Mouse (Mus musculus) gastrocnemius, postnatal 10 days (tissue): ENCODE measurements at regions not wholly inside any gene's neighbourhood (a gene's known extent, or its start where the extent isn't known, plus 50 kb on each side); places are given as distances from the start of the nearest gene placed in this dataset.

Experiments used
- DNase-seq: peaks from one replicate; pipeline ENCODE4 v3.0.0; 2021; ENCODE audit warnings: mixed read lengths

DNA sequence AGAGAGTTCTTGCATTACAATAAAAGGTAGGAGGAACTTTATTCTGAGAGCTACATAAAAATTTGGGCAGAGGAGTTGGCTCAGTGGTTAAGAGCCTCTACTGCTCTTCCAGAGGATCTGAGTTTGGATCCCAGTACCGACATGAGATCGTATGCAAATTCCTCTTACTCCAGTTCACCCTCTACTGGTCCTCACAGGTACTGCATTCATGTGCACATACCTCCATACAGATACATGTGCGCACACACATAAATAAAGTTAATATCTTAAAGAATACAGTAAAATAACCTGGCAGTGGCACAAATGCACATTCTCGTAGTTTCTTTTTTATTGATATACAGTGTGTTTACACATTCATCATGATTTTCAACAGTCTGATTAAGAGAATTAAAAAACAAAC is 232.4 kb downstream of the Vps13c start:
- DNase-seq: no peak

DNA sequence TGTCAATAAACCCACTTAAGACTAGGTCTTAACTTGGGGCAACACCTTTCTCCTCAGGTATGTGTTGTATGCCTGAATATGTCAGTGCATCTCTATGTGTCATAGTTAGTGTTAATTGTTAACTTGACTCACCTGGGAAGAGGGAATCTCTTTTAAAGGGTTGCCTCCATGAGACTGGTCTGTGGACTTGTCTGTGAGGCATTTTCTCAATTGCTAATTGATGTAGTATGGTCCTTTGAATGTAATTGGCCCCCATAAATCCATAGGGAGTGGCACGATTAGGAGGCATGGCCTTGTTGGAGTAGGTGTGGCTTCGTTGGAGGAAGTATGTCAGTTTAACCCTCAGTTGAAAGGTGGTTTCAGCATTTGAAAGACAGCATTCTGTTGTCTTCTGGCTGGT is 237.1 kb downstream of the Vps13c start:
- DNase-seq: no peak

DNA sequence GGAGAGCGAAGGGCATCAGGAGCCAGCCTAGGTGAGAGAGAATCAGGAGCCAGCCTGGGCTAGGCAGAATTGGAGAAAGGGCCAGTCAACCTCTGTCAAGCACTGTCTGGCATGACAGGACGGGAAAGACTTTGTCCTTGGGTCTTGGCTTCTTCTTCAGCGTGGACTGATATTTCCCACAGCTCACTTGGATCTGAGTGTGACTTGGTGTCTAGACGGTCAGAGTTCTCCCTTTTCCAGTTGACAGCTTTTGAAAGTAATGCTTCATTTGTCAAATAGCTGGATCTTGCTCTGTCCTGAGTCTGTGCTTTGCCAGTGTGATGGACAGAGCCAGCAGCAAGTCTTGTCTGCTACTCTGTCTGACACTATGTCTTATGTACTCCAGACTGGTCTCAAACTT is 243.1 kb downstream of the Vps13c start:
- no peak for DNase-seq

DNA sequence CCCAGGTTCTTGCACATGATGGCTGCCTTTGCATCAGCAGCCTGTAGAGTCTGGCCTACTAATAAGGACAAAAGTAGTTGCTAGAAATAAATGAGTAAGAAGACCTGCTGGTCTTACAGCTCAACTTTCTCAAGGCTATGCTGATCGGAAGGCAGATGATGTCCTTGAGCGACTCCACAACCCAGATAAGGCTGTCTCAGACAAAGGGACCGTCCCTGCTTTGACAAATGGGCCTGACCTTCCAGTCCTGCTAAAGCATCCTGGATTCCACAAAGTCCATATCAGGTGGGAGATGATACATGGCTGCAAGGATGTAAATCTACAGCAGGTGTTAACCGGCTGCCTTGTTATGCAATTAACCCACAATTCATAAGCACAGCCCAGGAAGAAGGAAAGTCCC is 244.8 kb downstream of the Vps13c start:
- no peak for DNase-seq

- no peak for DNase-seq
Measured at GRCm38 (mm10) chr9:68094561-68094960, 254.4 kb downstream of the Vps13c start.

DNA sequence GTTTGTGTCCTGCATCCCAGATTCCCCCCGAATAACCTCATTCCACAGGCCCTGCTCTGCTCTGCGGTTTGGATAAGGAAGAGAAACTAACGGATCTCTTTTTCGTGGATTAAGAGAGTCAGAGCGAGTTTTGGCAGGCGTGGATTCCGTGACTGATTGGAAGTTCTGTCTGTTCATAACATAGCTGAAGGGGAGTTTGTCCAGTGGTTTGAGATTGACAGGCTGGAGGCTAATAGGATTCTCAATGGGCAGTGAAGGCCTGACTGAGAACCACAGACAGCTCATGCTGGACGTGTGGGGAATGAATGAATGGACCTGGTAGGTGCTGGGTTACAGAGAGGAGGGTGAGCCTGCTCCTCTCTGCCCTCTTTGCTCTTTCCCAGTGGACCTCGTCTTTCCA is 269.6 kb downstream of the Vps13c start:
- DNase-seq: no peak

DNA sequence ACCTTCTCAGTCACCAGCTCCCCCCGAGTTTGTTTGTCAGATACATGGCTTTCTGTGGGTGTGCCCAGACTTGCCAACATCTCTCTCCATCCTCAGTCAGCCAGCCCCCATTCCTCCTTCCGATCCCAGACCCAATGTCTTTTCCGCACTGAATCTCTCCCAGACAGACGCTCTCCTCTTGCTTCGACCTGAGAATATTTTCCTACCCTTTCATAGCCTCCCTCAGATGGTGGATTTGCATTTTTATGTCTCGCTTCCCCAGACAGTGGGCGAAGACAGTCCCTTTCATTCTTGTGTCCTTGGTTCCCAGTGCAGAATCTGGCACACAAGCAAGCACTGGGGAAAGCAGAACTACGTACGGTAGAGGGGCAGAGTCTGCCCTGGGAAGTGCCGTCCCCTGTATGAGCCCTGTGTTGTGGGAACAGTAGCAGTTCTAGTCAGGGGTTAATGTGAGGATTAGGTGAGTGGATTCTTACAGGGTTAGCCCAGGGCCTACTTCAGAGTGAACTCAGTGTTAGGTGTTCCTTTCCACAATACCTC is 275.0 kb downstream of the Vps13c start:
- DNase-seq: no peak

- DNase-seq: no peak
Measured at GRCm38 (mm10) chr9:68116221-68116741, 276.1 kb downstream of the Vps13c start.

GRCm38 (mm10) chr9:68118266-68118665 is 278.1 kb downstream of the Vps13c start:
- DNase-seq: no peak

DNA sequence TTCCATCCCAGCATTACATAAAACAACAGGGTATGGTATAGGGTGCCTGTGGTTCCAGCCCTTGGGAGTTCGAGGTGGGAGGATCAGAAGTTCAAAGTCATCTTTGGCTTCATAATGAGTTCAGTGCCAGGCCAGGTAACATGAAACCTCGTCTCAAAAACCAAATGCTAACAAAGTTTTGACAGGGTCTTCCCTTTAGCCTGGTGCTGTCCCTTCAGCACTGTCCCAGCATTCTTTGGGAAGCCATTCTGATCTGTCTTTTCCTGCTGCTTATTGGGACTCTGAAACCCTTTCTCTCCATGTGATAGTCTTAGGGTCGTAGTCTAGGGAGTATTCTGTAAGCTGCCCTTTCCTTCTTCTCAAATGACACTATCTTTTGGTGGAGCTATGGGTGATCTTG is 282.1 kb downstream of the Vps13c start:
- DNase-seq: no peak

GRCm38 (mm10) chr9:68131263-68131662 is 291.1 kb downstream of the Vps13c start:
- DNase-seq: no peak

GRCm38 (mm10) chr9:68135446-68136050 is 295.4 kb downstream of the Vps13c start:
- no peak for DNase-seq

DNA sequence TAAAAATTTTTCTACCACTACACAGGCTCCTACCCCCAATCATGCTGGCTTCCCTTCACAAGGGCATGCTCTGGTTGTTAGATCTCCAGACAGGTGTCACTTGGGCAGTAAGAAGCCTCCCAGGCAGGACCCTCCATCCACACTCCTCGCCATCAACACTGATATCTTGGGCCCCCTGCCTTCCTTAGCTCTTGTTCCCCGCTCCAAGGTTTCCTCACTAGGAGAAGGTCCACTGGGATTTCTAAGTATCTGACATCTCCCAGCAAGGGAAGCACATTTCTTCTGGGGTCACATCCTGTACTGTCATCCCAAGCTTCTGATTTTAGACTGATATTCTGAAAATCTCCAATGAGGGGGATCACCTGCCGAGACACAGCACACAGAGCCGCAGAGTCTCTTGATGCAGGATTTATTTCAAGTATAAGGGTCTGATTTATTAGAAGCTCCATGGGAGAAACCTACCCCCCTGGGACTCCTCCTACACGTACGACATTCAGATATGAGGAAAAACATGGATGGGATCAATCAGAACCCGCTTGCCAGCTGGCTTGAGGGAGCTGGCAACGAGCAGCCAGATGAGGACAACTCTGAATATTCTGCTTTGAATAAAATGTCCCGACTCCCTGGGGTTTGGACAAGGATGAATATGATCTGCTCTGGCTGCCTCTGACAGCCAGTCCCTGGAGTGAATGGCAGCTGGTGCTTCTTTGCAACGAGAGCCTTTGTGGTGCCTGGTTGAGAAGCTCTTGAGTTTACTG is 322.8 kb downstream of the Vps13c start:
- DNase-seq: no peak

DNA sequence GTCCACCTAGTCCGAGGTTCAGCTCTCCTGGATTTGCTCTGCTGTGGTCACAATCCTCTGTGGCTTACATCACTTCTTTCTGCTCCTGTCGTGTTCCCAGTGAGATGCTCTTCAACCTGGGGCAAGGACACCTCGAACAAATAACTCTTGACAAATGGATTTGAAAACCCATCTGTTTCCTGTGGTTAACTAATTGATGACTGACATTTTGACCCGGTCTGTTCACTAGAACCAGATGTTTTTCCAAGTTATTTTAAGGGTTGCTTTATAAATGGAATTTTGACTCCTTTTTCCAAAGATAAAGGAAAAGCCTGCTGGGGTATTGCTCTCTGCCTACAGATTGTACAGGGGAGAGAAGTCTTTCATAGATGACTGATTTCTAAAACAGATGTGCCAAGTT is 326.4 kb downstream of the Vps13c start:
- DNase-seq: no peak

GRCm38 (mm10) chr9:68188921-68189320 is 348.7 kb downstream of the Vps13c start:
- no peak for DNase-seq

GRCm38 (mm10) chr9:68199831-68200230 is 359.6 kb downstream of the Vps13c start:
- no peak for DNase-seq

DNA sequence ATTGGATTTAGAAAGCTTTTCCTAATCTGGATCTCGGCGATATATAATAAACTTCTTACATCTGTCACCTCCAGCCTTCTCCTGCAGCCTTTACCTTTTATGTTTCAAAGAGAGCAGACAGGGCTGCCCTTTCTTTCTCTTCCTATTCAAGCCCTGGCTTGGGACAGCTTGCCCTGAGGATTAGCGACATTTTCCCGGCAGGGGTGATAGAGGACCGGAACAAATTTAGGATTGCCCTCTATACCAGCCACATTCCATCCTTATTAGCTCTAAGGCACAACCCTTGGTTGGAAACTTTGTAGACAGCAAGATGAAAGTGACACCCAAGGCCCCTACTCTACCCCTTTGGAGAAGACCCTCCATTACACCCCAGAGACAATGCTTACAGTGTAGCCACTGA is 360.8 kb downstream of the Vps13c start:
- no peak for DNase-seq

DNA sequence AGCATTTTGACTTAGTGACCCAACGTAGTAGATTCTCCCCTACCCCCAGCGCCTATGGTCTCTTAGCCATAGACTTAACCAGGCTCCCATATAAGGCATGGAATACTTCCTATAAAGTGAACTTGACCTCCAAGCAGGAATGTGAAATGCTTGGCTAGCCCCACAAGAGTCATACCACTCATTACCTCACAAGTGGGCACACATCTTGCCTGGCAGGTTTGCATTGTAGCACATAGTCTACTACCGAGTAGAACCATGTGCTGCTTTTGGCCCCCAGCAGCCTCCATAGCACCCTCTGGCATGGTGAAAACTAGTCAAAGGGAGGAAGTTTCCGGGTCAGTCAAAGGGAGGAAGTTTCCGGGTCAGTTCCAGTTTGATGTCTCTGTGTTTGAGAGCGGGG is 385.5 kb downstream of the Vps13c start:
- no peak for DNase-seq

DNA sequence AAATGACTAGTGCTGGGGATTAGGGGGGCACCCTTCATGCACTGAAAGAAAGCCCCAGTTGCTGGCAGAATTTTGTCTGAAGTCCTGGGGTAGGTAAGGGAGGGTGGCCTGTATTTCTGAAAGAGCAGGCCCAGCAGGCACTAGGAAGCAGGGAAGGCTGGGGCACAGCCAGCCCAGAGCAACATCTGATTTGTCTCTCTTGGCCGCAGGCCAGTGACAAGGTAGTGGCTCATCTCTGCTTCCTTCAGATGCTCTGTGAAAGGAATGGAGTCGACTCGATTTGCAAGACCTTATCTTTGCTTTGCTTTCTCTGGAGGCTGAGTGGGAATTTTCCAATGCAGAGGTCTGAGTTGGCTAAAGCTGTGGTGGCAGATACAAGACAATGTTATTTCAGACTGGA is 390.9 kb downstream of the Vps13c start:
- no peak for DNase-seq

GRCm38 (mm10) chr9:68234979-68235649 is 394.9 kb downstream of the Vps13c start:
- DNase-seq: no peak

DNA sequence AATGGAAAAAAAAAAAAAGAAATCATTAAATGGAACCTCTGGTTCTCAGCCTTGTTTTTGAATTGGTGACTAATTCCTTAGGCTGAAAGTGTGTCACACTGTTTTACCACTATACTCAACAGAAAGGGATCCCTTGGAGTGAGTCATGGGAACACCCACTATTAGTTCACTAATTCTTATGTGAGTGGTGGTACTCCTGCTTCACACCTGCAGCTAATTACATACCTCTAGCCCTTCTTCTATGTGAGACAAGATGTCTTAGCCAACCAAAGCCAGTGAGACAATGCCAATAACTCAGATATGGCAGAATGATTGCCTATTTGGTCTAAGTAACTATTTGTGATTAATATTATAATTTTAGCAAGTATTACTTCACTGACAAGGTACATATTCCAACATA is 398.9 kb downstream of the Vps13c start:
- no peak for DNase-seq

DNA sequence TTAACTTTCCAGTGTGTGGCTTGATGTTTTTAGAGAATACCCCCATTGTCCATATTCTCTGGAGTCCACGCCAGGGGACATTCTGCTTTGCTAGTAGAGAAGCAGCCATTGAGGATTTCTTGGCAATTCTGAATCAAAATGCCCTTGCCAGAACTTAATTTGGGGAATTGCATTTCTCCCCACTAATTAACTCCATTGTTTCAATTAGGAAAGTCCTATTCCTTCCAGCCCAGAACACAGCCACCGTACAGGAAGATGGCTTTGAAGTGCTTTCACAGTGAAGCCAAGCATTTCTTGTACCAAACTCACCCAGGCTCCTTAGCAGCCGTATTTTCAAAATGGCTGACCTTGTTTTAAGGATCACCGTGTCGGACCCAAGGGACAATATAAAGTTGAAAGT is 399.4 kb downstream of the Vps13c start:
- DNase-seq: no peak

DNA sequence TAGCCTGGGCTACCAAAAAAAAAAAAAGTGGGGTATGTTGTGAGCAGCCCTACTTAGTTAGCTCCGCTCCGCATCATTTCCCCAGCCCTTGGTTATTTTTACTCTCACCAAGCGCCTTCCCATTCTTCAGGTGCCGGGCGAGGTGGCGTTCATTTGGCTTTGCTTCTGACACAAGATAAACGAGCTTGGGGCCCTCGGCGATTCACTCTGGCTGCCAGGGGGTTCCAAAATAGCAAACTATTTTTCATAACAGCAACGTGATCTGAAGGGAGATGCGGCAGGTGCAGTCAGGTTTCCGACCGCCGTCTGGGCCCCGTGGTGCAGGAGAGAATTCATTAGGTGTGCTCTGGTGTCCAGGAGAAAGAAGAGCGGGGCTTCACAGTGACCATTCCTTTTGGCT is 403.6 kb upstream of the Rora start:
- no peak for DNase-seq
